Mouse (Mus musculus) layer of hippocampus, adult 8-10 months (tissue): ENCODE results near the gene Ptprk. TPM values are rescaled to one million over a fixed set of nuclear protein-coding genes. Genes with fewer than 3 reads are reported as not detected.

Experiments
- DNase-seq, 2 experiments: peaks; one replicate each; pipeline ENCODE4 v3.0.0; 2022; ENCODE audit warnings: low spot score in 2 of 2
- total RNA-seq, 4 experiments: library from RNA; stranded (reverse); gene quantifications; 2 replicates each; pipeline ENCODE4 v1.2.4; 2022

The Ptprk gene
- total RNA-seq, 4 experiments from 2014 or later, result 42.6 to 59.5 (median 51.5) TPM

- DNase-seq, result no peak
These were observed 334.4 kb downstream of the Ptprk start for GRCm38 (mm10) chr10:28408980-28409379.

GRCm38 (mm10) chr10:28414823-28415222, 340.2 kb downstream of the Ptprk start:
- no peak for DNase-seq

- DNase-seq, result no peak
These were observed 348.0 kb downstream of the Ptprk start for GRCm38 (mm10) chr10:28422622-28423021.

- no peak for DNase-seq
These were observed 350.8 kb downstream of the Ptprk start for GRCm38 (mm10) chr10:28425371-28425770.

- DNase-seq, result no peak
These were observed 361.5 kb downstream of the Ptprk start for GRCm38 (mm10) chr10:28436084-28436483.

- no peak for DNase-seq
These were observed 375.2 kb downstream of the Ptprk start for GRCm38 (mm10) chr10:28449853-28450252.

- DNase-seq, result no peak
These were observed 376.0 kb downstream of the Ptprk start for GRCm38 (mm10) chr10:28450642-28451041.

GRCm38 (mm10) chr10:28458027-28458426, 383.4 kb downstream of the Ptprk start:
- no peak for DNase-seq

GRCm38 (mm10) chr10:28459963-28460362, 385.3 kb downstream of the Ptprk start:
- no peak for DNase-seq

GRCm38 (mm10) chr10:28463706-28464105, 389.1 kb downstream of the Ptprk start:
- no peak for DNase-seq

GRCm38 (mm10) chr10:28464766-28465548, 390.3 kb downstream of the Ptprk start:
- DNase-seq, result no peak

- DNase-seq, result peak; percentile 21 to 56
These were observed 411.0 kb downstream of the Ptprk start for GRCm38 (mm10) chr10:28485574-28485973.

GRCm38 (mm10) chr10:28491006-28491405, 416.4 kb downstream of the Ptprk start:
- no peak for DNase-seq

GRCm38 (mm10) chr10:28492206-28492605, 417.6 kb downstream of the Ptprk start:
- peak; percentile 23 for DNase-seq

- DNase-seq, result no peak
These were observed 418.2 kb downstream of the Ptprk start for GRCm38 (mm10) chr10:28492870-28493269.

GRCm38 (mm10) chr10:28493271-28493861, 418.7 kb downstream of the Ptprk start:
- peak; percentile 48 to 51 for DNase-seq

- no peak for DNase-seq
These were observed 423.2 kb downstream of the Ptprk start for GRCm38 (mm10) chr10:28497791-28498190.

- no peak for DNase-seq
These were observed 423.9 kb downstream of the Ptprk start for GRCm38 (mm10) chr10:28498504-28498903.

- DNase-seq, result no peak
These were observed 439.0 kb downstream of the Ptprk start for GRCm38 (mm10) chr10:28513601-28514000.

GRCm38 (mm10) chr10:28516147-28516546, 441.5 kb downstream of the Ptprk start:
- no peak for DNase-seq

- no peak for DNase-seq
These were observed 443.7 kb downstream of the Ptprk start for GRCm38 (mm10) chr10:28518297-28518696.

- no peak for DNase-seq
These were observed 445.2 kb downstream of the Ptprk start for GRCm38 (mm10) chr10:28519861-28520260.
